Mouse (Mus musculus) intestine, embryonic 14.5 days (tissue): ENCODE results near the gene Gm5795. TPM values are rescaled to one million over a fixed set of nuclear protein-coding genes. Genes with fewer than 3 reads are reported as not detected.
"Not testable (repeated sequence)": the region's sequence is repeated elsewhere in the genome, so short reads cannot be mapped to it uniquely, and the experiment has no call there.

ENCODE experiments used
- ATAC-seq: fragments of 200-750 bp; cut with Nextera tagmentation; replicated peaks from 2 replicates; pipeline ENCODE4 v1.8.0; 2017; ENCODE audit warnings: low read depth, moderate number of reproducible peaks, moderate TSS enrichment, moderate library complexity; ENCODE audit not compliant: low FRiP score, low TSS enrichment
- DNase-seq: peaks from one replicate; pipeline ENCODE4 v3.0.0-alpha.2; 2018; ENCODE audit warnings: low spot score
- H3K27ac ChIP-seq: fragments of 300-500 bp; sonication (generic); 2 replicates; pipeline ENCODE4 v1.5.1; 2014; ENCODE audit warnings: low read depth, mild to moderate bottlenecking, control low read depth
- H3K27me3 ChIP-seq: fragments of 300-500 bp; sonication (generic); replicated peaks from 2 replicates; pipeline ENCODE4 v1.6.1; 2014; ENCODE audit warnings: low read length, control low read depth; ENCODE audit not compliant: control insufficient read depth, insufficient read depth
- H3K36me3 ChIP-seq: fragments of 300-500 bp; sonication (generic); 2 replicates; pipeline ENCODE4 v1.6.1; 2014; ENCODE audit warnings: low read length, control low read depth; ENCODE audit not compliant: control insufficient read depth, insufficient read depth
- H3K4me1 ChIP-seq: fragments of 300-500 bp; sonication (generic); replicated peaks from 2 replicates; pipeline ENCODE4 v1.6.1; 2014; ENCODE audit warnings: low read length, control low read depth, mixed read lengths; ENCODE audit not compliant: control insufficient read depth, insufficient read depth
- H3K4me2 ChIP-seq: fragments of 300-500 bp; sonication (generic); 2 replicates; pipeline ENCODE4 v1.6.1; 2014; ENCODE audit warnings: low read length
- H3K4me3 ChIP-seq: fragments of 300-500 bp; sonication (generic); 2 replicates; pipeline ENCODE4 v1.5.1; 2014; ENCODE audit warnings: low read depth, low read length, control low read depth, mixed read lengths
- H3K9ac ChIP-seq: fragments of 300-500 bp; sonication (generic); 2 replicates; pipeline ENCODE4 v1.6.1; 2014; ENCODE audit warnings: mild to moderate bottlenecking, low read length
- H3K9me3 ChIP-seq: fragments of 300-500 bp; sonication (generic); 2 replicates; pipeline ENCODE4 v1.6.1; 2016; ENCODE audit warnings: low read length, control low read depth; ENCODE audit not compliant: control insufficient read depth
- WGBS: fragments of 180-500 bp; shearing (Covaris S2); extraction: QIAGEN DNeasy Blood & Tissue Kit; methylation state at CpG from one replicate; pipeline ENCODE4 v1.1.7; 2014; 5-methylcytosine and 5-hydroxymethylcytosine counted together
- polyA plus RNA-seq: library from polyadenylated mRNA; unstranded; fragments of >200 nt; fragmentation: Nextera tagmentation; extraction: Ambion mirVana; gene quantifications from 2 replicates; pipeline ENCODE4 v1.2.1, GENCODE M21; 2014

Gene Gm5795
- not detected in 2 replicates for polyA plus RNA-seq

- not testable (repeated sequence) for H3K36me3 ChIP-seq, ATAC-seq, H3K9me3 ChIP-seq, H3K27ac ChIP-seq, H3K4me3 ChIP-seq, DNase-seq, H3K4me2 ChIP-seq, H3K4me1 ChIP-seq, H3K9ac ChIP-seq, H3K27me3 ChIP-seq
- no CpG with 5 or more reads among the region's 2 CpGs for WGBS
Observed at GRCm38 (mm10) chr14:3187955-3188354, at the start of gene Gm5795. Gm5795 (plus strand) TSS chr14:3188255.

GRCm38 (mm10) chr14:3208272-3209152 is 20.5 kb downstream of the Gm5795 start, which contains the start of gene D830030K20Rik:
D830030K20Rik (plus strand) TSS chr14:3208488.
- WGBS: 2% methylated on average over 22 of the region's 62 CpGs

GRCm38 (mm10) chr14:3209367-3209766 is 21.3 kb downstream of the Gm5795 start:
- not testable (repeated sequence) for H3K27ac ChIP-seq, H3K9me3 ChIP-seq, H3K4me1 ChIP-seq, H3K4me3 ChIP-seq, H3K4me2 ChIP-seq, H3K9ac ChIP-seq, H3K27me3 ChIP-seq, H3K36me3 ChIP-seq, ATAC-seq
- peak; percentile 53 for DNase-seq
- WGBS: 8% methylated on average over 9 of the region's 11 CpGs

More at GRCm38 (mm10) chr14:3208272-3209152, 20.5 kb downstream of the Gm5795 start, which contains the start of gene D830030K20Rik:
- H3K36me3 ChIP-seq, H3K27me3 ChIP-seq, H3K9me3 ChIP-seq, ATAC-seq, H3K4me1 ChIP-seq, H3K9ac ChIP-seq, H3K27ac ChIP-seq: not testable (repeated sequence)
- H3K4me3 ChIP-seq: peak within 1 kb of the TSS; percentile 39
- peak; percentile 58 for DNase-seq
- H3K4me2 ChIP-seq: peak within 1 kb of the TSS; percentile 63

Other genes with a start within 250 kb of the Gm5795 start
- not detected in 2 replicates for gene Gm2888, start 158.3 kb upstream of the Gm5795 start, polyA plus RNA-seq
- gene Gm2897, start 139.0 kb upstream of the Gm5795 start, polyA plus RNA-seq: 2.7 and 3.9 TPM in 2 replicates
- not detected in 2 replicates for gene Gm10340, start 54.3 kb upstream of the Gm5795 start, polyA plus RNA-seq
- 3.9 and 5.8 TPM in 2 replicates for gene D830030K20Rik, start 20.2 kb downstream of the Gm5795 start, polyA plus RNA-seq
- not detected in 2 replicates for gene Gm2956, start 144.4 kb downstream of the Gm5795 start, polyA plus RNA-seq
- gene Gm10413, start 206.8 kb downstream of the Gm5795 start, polyA plus RNA-seq: not detected in 2 replicates
- 0.73 and 1.9 TPM in 2 replicates for gene Gm10409, start 224.4 kb downstream of the Gm5795 start, polyA plus RNA-seq
- gene Gm3005, start 239.8 kb downstream of the Gm5795 start, polyA plus RNA-seq: 1.1 and 1.6 TPM in 2 replicates